Mouse (Mus musculus): Measurements from ENCODE around the gene D11Wsu47e. TPM values are rescaled to one million over a fixed set of nuclear protein-coding genes. Genes with fewer than 3 reads are reported as not detected.

The D11Wsu47e gene
- 15.4 and 20.0 TPM in 2 replicates for polyA plus RNA-seq (2014; fragmentation: Nextera tagmentation; extraction: Ambion mirVana)

- Histone ChIP-seq H3K4me2 (ENCODE audit: low read length) (peak within 1 kb of the TSS; percentile 84), H3K9me3 (ENCODE audit: control insufficient read depth, low read length) (no peaks in the 10 kb centered on the region), H3K4me3 (ENCODE audit: control insufficient read depth in 1 of 2, insufficient read depth in 1 of 2, low read depth in 1 of 2, low read length in 2 of 2) (peak within 1 kb of the TSS; percentile 87 to 97), H3K27me3 (ENCODE audit: control insufficient read depth, insufficient read depth, low read length) (no peaks in the 10 kb centered on the region), H3K9ac (ENCODE audit: low read length) (peak within 1 kb of the TSS; percentile 93), H3K36me3 (ENCODE audit: control insufficient read depth, insufficient read depth, low read length) (peaks cover 23% of the 10 kb centered on the region), H3K4me1 (ENCODE audit: control insufficient read depth in 2 of 2, insufficient read depth in 2 of 2, low read length in 2 of 2) (peaks cover 6 to 32% of the 10 kb centered on the region in 2 experiments), H3K27ac (replicated peaks in 1 of 2; ENCODE audit: control insufficient read depth in 1 of 2, insufficient read depth in 1 of 2, low read depth in 2 of 2, low read length in 2 of 2) (peak within 1 kb of the TSS; percentile 96)
- ATAC-seq (ENCODE audit: insufficient number of reproducible peaks, insufficient read depth, low FRiP score, low read depth) = peak; percentile 94
- WGBS = under 1% methylated on average over 53 of the region's 73 CpGs
These were observed at the start of gene D11Wsu47e, which contains the start of gene Fam104a for GRCm38 (mm10) chr11:113683957-113684706. TSS of gene D11Wsu47e (plus strand) at chr11:113684412. TSS of gene Fam104a (minus strand) at chr11:113684155.

DNA sequence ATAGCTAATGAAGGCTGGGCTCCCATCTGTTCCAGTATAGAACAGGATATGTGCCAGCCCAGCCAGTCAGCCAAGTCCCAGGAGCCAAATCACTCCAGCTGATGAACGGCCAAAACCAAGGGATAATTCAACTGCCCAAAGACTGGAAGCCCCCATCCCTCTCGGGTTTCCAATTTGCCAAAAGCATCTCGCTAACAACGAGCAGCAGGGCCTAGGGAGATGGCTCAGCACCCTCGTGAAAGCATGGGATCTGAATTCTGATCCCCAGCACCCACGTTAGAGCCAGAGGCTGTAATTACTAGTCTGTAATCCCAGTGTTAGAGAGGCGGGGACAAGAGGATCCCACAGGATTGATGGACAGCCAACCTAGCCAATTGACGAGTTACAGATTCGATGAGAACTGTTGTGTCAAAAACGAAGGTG, 49.5 kb upstream of the D11Wsu47e start:
- no peak for ATAC-seq (ENCODE audit: insufficient number of reproducible peaks, insufficient read depth, low FRiP score, low read depth)
- H3K9ac ChIP-seq (ENCODE audit: low read length) = no peak overlapping the region
- H3K27ac ChIP-seq (replicated peaks in 1 of 2; ENCODE audit: control insufficient read depth in 1 of 2, insufficient read depth in 1 of 2, low read depth in 2 of 2, low read length in 2 of 2) = no peak overlapping the region
- H3K9me3 ChIP-seq (ENCODE audit: control insufficient read depth, low read length) = no peaks in the 10 kb centered on the region
- WGBS = 65% methylated on average over 10 of the region's 10 CpGs
- no peaks in the 10 kb centered on the region for H3K4me1 ChIP-seq (ENCODE audit: control insufficient read depth in 2 of 2, insufficient read depth in 2 of 2, low read length in 2 of 2)
- H3K4me3 ChIP-seq (ENCODE audit: control insufficient read depth in 1 of 2, insufficient read depth in 1 of 2, low read depth in 1 of 2, low read length in 2 of 2) = no peak overlapping the region
- no peak overlapping the region for H3K4me2 ChIP-seq (ENCODE audit: low read length)
- H3K36me3 ChIP-seq (ENCODE audit: control insufficient read depth, insufficient read depth, low read length) = no peaks in the 10 kb centered on the region
- H3K27me3 ChIP-seq (ENCODE audit: control insufficient read depth, insufficient read depth, low read length) = no peaks in the 10 kb centered on the region; the same call in 1 of the 2 replicates

- no peaks in the 10 kb centered on the region for H3K36me3 ChIP-seq (ENCODE audit: control insufficient read depth, insufficient read depth, low read length)
- no peak overlapping the region for H3K4me3 ChIP-seq (ENCODE audit: control insufficient read depth in 1 of 2, insufficient read depth in 1 of 2, low read depth in 1 of 2, low read length in 2 of 2)
- no peak overlapping the region for H3K4me2 ChIP-seq (ENCODE audit: low read length)
- no peak overlapping the region for H3K27ac ChIP-seq (replicated peaks in 1 of 2; ENCODE audit: control insufficient read depth in 1 of 2, insufficient read depth in 1 of 2, low read depth in 2 of 2, low read length in 2 of 2)
- ATAC-seq (ENCODE audit: insufficient number of reproducible peaks, insufficient read depth, low FRiP score, low read depth) = no peak
- H3K27me3 ChIP-seq (ENCODE audit: control insufficient read depth, insufficient read depth, low read length) = no peaks in the 10 kb centered on the region
- no peak overlapping the region for H3K9ac ChIP-seq (ENCODE audit: low read length)
- WGBS = 85% methylated on average over 12 of the region's 12 CpGs
- H3K9me3 ChIP-seq (ENCODE audit: control insufficient read depth, low read length) = no peaks in the 10 kb centered on the region
- no peaks in the 10 kb centered on the region for H3K4me1 ChIP-seq (ENCODE audit: control insufficient read depth in 2 of 2, insufficient read depth in 2 of 2, low read length in 2 of 2)
These were observed 45.5 kb upstream of the D11Wsu47e start for GRCm38 (mm10) chr11:113638680-113639079.

- WGBS = 80% methylated on average over 3 of the region's 3 CpGs
- Histone ChIP-seq H3K27ac (replicated peaks in 1 of 2; ENCODE audit: control insufficient read depth in 1 of 2, insufficient read depth in 1 of 2, low read depth in 2 of 2, low read length in 2 of 2) (no peak overlapping the region), H3K4me2 (ENCODE audit: low read length) (no peak overlapping the region), H3K4me1 (ENCODE audit: control insufficient read depth in 2 of 2, insufficient read depth in 2 of 2, low read length in 2 of 2) (peaks cover 4 to 7% of the 10 kb centered on the region in 2 experiments), H3K27me3 (ENCODE audit: control insufficient read depth, insufficient read depth, low read length) (no peaks in the 10 kb centered on the region), H3K9ac (ENCODE audit: low read length) (no peak overlapping the region), H3K9me3 (ENCODE audit: control insufficient read depth, low read length) (no peaks in the 10 kb centered on the region), H3K4me3 (ENCODE audit: control insufficient read depth in 1 of 2, insufficient read depth in 1 of 2, low read depth in 1 of 2, low read length in 2 of 2) (no peak overlapping the region), H3K36me3 (ENCODE audit: control insufficient read depth, insufficient read depth, low read length) (no peaks in the 10 kb centered on the region)
- no peak for ATAC-seq (ENCODE audit: insufficient number of reproducible peaks, insufficient read depth, low FRiP score, low read depth)
These were observed 39.0 kb upstream of the D11Wsu47e start for GRCm38 (mm10) chr11:113645181-113645580.

- H3K4me3 ChIP-seq (ENCODE audit: control insufficient read depth in 1 of 2, insufficient read depth in 1 of 2, low read depth in 1 of 2, low read length in 2 of 2) = no peak overlapping the region
- ATAC-seq (ENCODE audit: insufficient number of reproducible peaks, insufficient read depth, low FRiP score, low read depth) = no peak
- 3% methylated on average over 15 of the region's 15 CpGs for WGBS
- H3K4me1 ChIP-seq (ENCODE audit: control insufficient read depth in 2 of 2, insufficient read depth in 2 of 2, low read length in 2 of 2) = peaks cover 4 to 14% of the 10 kb centered on the region in 2 experiments
- H3K4me2 ChIP-seq (ENCODE audit: low read length) = peak overlapping the region; percentile 84; the same call in 1 of the 2 replicates
- no peaks in the 10 kb centered on the region for H3K27me3 ChIP-seq (ENCODE audit: control insufficient read depth, insufficient read depth, low read length)
- no peaks in the 10 kb centered on the region for H3K9me3 ChIP-seq (ENCODE audit: control insufficient read depth, low read length)
- H3K27ac ChIP-seq (replicated peaks in 1 of 2; ENCODE audit: control insufficient read depth in 1 of 2, insufficient read depth in 1 of 2, low read depth in 2 of 2, low read length in 2 of 2) = no peak overlapping the region
- no peak overlapping the region for H3K9ac ChIP-seq (ENCODE audit: low read length)
- H3K36me3 ChIP-seq (ENCODE audit: control insufficient read depth, insufficient read depth, low read length) = peaks cover 14% of the 10 kb centered on the region
These were observed 36.1 kb upstream of the D11Wsu47e start for GRCm38 (mm10) chr11:113648152-113648551.

DNA sequence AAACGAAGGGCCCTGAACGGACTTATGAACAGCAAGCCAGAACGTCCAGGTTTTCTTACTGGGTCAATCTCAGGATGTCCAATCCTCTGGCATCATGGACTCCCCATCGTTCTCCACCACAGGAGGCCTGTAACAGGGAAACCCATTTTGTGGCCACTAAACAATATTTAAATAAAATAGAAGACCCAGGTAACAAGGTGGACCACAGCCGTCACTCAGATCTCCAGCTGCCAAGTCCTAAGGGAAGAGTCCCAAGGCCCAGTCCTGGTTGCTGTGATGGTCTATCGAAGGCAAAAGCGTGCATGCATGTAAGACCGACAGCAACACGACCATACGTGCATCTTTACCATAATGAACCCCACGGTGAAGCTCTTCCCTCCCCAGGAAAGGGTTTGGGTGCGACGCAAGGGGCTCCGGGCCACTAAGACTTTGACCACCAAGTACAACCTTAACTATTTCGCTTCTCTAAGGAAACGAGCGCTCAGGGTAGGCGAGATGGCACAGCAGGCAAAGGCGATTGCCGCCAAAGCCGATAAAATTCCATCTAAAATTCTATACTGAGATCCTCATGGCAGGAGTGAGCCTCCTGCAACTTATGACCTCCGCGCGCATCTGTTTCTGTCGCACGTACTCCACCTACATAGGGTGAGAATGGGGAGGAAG, 35.4 kb upstream of the D11Wsu47e start, which contains the start of gene Cog1:
Gene Cog1 (plus strand): TSS at position 480 of the 663 bp plus-strand sequence.
- no peak for ATAC-seq (ENCODE audit: insufficient number of reproducible peaks, insufficient read depth, low FRiP score, low read depth)
- no peaks in the 10 kb centered on the region for H3K27me3 ChIP-seq (ENCODE audit: control insufficient read depth, insufficient read depth, low read length)
- H3K27ac ChIP-seq (replicated peaks in 1 of 2; ENCODE audit: control insufficient read depth in 1 of 2, insufficient read depth in 1 of 2, low read depth in 2 of 2, low read length in 2 of 2) = peak within 1 kb of the TSS; percentile 60 to 80
- peaks cover 4 to 14% of the 10 kb centered on the region in 2 experiments for H3K4me1 ChIP-seq (ENCODE audit: control insufficient read depth in 2 of 2, insufficient read depth in 2 of 2, low read length in 2 of 2)
- H3K4me3 ChIP-seq (ENCODE audit: control insufficient read depth in 1 of 2, insufficient read depth in 1 of 2, low read depth in 1 of 2, low read length in 2 of 2) = peak within 1 kb of the TSS; percentile 74 to 98
- H3K9me3 ChIP-seq (ENCODE audit: control insufficient read depth, low read length) = no peaks in the 10 kb centered on the region
- H3K36me3 ChIP-seq (ENCODE audit: control insufficient read depth, insufficient read depth, low read length) = peaks cover 20% of the 10 kb centered on the region
- 40% methylated on average over 26 of the region's 26 CpGs for WGBS
- H3K9ac ChIP-seq (ENCODE audit: low read length) = peak within 1 kb of the TSS; percentile 97
- H3K4me2 ChIP-seq (ENCODE audit: low read length) = peak within 1 kb of the TSS; percentile 84

DNA sequence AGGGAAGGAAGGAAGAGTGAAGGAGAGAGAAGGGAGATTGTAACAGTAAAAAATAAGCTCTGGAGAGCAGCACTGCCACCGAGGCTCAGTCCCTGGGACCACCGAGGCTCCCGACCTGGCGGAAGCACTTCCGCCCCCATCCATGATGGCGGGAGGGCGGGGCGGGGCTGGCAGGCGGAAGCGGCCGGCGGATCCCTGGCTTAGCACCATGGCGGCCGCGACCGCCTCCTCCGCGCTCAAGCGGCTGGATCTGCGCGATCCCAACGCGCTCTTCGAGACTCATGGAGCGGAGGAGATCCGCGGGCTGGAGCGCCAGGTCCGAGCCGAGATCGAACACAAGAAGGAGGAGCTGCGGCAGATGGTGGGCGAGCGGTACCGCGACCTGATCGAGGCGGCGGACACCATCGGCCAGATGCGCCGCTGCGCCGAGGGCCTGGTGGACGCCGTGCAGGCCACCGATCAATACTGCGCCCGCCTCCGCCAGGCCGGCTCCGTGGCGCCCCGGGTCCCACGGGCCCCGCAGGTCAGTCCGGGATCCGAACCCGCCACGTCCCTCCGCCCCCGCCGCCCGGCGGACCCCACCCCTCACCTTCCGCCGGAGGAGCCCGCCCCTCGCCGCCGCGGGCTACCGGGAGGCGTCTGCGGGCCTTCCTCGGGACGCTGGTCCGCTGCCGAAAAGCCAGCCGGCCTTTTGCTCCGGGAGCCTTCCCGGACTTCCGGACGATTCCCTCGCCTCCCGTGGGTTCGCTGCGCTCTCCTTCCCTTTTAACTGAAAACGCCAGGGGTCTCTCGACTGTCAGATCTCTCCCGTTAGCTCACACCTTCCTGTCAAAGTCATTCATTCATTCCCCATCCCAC, 34.6 kb upstream of the D11Wsu47e start, which contains the start of gene Slc39a11:
Gene Slc39a11 (minus strand): TSS at position 727 of the 858 bp plus-strand sequence.
- H3K27ac ChIP-seq (replicated peaks in 1 of 2; ENCODE audit: control insufficient read depth in 1 of 2, insufficient read depth in 1 of 2, low read depth in 2 of 2, low read length in 2 of 2) = peak within 1 kb of the TSS; percentile 60 to 80
- peak within 1 kb of the TSS; percentile 74 to 98 for H3K4me3 ChIP-seq (ENCODE audit: control insufficient read depth in 1 of 2, insufficient read depth in 1 of 2, low read depth in 1 of 2, low read length in 2 of 2)
- H3K9me3 ChIP-seq (ENCODE audit: control insufficient read depth, low read length) = no peaks in the 10 kb centered on the region
- H3K9ac ChIP-seq (ENCODE audit: low read length) = peak within 1 kb of the TSS; percentile 97
- H3K36me3 ChIP-seq (ENCODE audit: control insufficient read depth, insufficient read depth, low read length) = peaks cover 28% of the 10 kb centered on the region
- peak; percentile 60; the same call in 1 of the 2 replicates for ATAC-seq (ENCODE audit: insufficient number of reproducible peaks, insufficient read depth, low FRiP score, low read depth)
- peak within 1 kb of the TSS; percentile 84 for H3K4me2 ChIP-seq (ENCODE audit: low read length)
- H3K27me3 ChIP-seq (ENCODE audit: control insufficient read depth, insufficient read depth, low read length) = no peaks in the 10 kb centered on the region
- H3K4me1 ChIP-seq (ENCODE audit: control insufficient read depth in 2 of 2, insufficient read depth in 2 of 2, low read length in 2 of 2) = peaks cover 4 to 14% of the 10 kb centered on the region in 2 experiments
- under 1% methylated on average over 70 of the region's 91 CpGs for WGBS
